ENCODE assay signal across 8 mouse cellular contexts in the genomic region with DNA sequence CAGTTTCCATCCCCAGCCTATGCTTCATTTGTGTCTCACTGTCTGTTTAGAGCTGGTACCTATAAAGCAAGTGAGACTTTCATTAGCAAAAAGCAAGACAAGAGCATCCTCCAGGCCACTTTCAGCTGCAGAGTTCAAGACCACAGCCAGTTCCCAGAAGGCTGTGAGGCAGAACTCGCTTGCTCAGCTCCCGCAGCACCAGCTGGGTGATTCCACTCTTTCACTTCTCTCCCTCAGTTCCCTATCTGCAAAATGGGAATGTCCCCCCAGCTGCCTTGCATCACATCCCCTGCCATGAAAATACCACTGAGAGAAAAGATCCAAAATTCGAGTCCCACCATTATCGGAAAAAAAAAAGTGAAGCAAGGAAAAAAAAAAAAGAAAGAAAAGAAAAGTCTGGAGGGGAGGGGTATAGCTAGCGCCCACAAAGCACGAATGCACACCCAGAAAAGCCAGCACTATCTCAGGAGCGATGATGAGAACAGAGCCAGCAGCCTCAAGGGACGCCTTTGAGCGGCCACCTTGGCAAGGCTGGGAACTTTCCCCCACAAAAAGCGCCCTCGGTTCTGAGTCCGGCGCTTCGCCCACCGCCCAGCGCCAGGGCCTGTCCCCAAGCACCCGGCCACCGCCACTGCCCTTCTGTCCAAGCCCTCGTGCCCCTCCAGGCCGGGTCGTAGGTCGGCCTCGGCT. TPM values are rescaled to one million over a fixed set of nuclear protein-coding genes. Genes with fewer than 3 reads are reported as not detected.
A peak's percentile ranks its signal among the peaks of the same experiment; 100 is the strongest.
DNase-seq lines count a peak whose midpoint lies in the region; ATAC-seq and TF ChIP-seq lines count a peak whose summit lies in the region.

No protein-coding gene starts in this region.

- no peak for TF ChIP-seq CTCF in layer of hippocampus, adult 2 months (conservative IDR thresholded peaks at IDR 0.05)
- no peak for TF ChIP-seq CTCF in ES-Bruce4 (IDR thresholded peaks at IDR 0.05; ENCODE audit: low read depth, low read length)
- no peak for TF ChIP-seq CTCF in liver, postnatal 0 days (IDR thresholded peaks at IDR 0.05; ENCODE audit: low read depth)
- TF ChIP-seq CTCF in stomach, postnatal 0 days (IDR thresholded peaks at IDR 0.05; ENCODE audit: low read depth): no peak

- no peaks in the 10 kb centered on the region for H3K4me1 ChIP-seq in ES-Bruce4 (ENCODE audit: control insufficient read depth, insufficient read depth, low read length)
- peaks cover 35% of the 10 kb centered on the region for H3K4me1 ChIP-seq in embryonic facial prominence, embryonic 10.5 days
- peaks cover 9% of the 10 kb centered on the region; the same call in 1 of the 2 replicates for H3K4me1 ChIP-seq in hindbrain, embryonic 12.5 days
- peaks cover 49% of the 10 kb centered on the region for H3K4me1 ChIP-seq in liver, postnatal 0 days (ENCODE audit: insufficient read depth)
- H3K4me1 ChIP-seq in stomach, postnatal 0 days (replicated peaks; ENCODE audit: control insufficient read depth, insufficient read depth): no peaks in the 10 kb centered on the region

- peaks cover 4% of the 10 kb centered on the region for H3K27me3 ChIP-seq in ES-Bruce4 (ENCODE audit: control insufficient read depth, insufficient read depth, low read length, poor library complexity, severe bottlenecking)
- H3K27me3 ChIP-seq in embryonic facial prominence, embryonic 10.5 days (replicated peaks; ENCODE audit: low read depth, poor library complexity, severe bottlenecking): peaks cover 21% of the 10 kb centered on the region; the same call in 1 of the 2 replicates
- 0 out of 2 replicates have a peak, but pooled peaks cover 2% of the 10 kb centered on the region for H3K27me3 ChIP-seq in hindbrain, embryonic 12.5 days
- no peaks in the 10 kb centered on the region for H3K27me3 ChIP-seq in liver, postnatal 0 days (ENCODE audit: insufficient read depth, low read length)
- no peaks in the 10 kb centered on the region for H3K27me3 ChIP-seq in stomach, postnatal 0 days (ENCODE audit: control insufficient read depth, insufficient read depth, low read length)

- peak overlapping the region; percentile 89 for H3K9ac ChIP-seq in ES-Bruce4 (ENCODE audit: low read depth, poor library complexity, severe bottlenecking)
- H3K9ac ChIP-seq in hindbrain, embryonic 12.5 days: peak overlapping the region; percentile 89
- peak overlapping the region; percentile 96 for H3K9ac ChIP-seq in liver, postnatal 0 days (replicated peaks)
- H3K9ac ChIP-seq in stomach, postnatal 0 days (ENCODE audit: low read length): peak overlapping the region; percentile 81

- WGBS in embryonic facial prominence, embryonic 10.5 days: 2% methylated on average over 23 of the region's 23 CpGs
- 2% methylated on average over 23 of the region's 23 CpGs for WGBS in hindbrain, embryonic 12.5 days
- 1% methylated on average over 20 of the region's 23 CpGs for WGBS in liver, postnatal 0 days (ENCODE audit: insufficient replicate concordance)
- WGBS in stomach, postnatal 0 days: 4% methylated on average over 23 of the region's 23 CpGs

- DNase-seq in layer of hippocampus, adult 2 months (ENCODE audit: low spot score in 2 of 2): peak in 1 of 2 experiments; percentile 32
- DNase-seq in layer of hippocampus, adult 9-10 months (ENCODE audit: low spot score): no peak
- no peak for DNase-seq in embryonic facial prominence, embryonic 10.5 days (ENCODE audit: low spot score)
- DNase-seq in liver, postnatal 0 days: peak; percentile 35
- no peak for DNase-seq in stomach, postnatal 0 days (ENCODE audit: low spot score)
- no peak for DNase-seq in left cerebral cortex, adult 11 months (ENCODE audit: low spot score)

- H3K9me3 ChIP-seq in ES-Bruce4 (replicated peaks; ENCODE audit: control insufficient read depth, insufficient read depth, low read length, poor library complexity, severe bottlenecking): no peaks in the 10 kb centered on the region
- H3K9me3 ChIP-seq in embryonic facial prominence, embryonic 10.5 days: no peaks in the 10 kb centered on the region
- no peaks in the 10 kb centered on the region for H3K9me3 ChIP-seq in hindbrain, embryonic 12.5 days (replicated peaks)
- no peaks in the 10 kb centered on the region for H3K9me3 ChIP-seq in liver, postnatal 0 days (ENCODE audit: low read length)
- H3K9me3 ChIP-seq in stomach, postnatal 0 days (ENCODE audit: control insufficient read depth, low read length): no peaks in the 10 kb centered on the region

- no peak; the same call in 1 of the 2 replicates for ATAC-seq in hindbrain, embryonic 12.5 days (ENCODE audit: low FRiP score)
- ATAC-seq in liver, postnatal 0 days: peak; percentile 1; the same call in 1 of the 2 replicates
- ATAC-seq in stomach, postnatal 0 days (ENCODE audit: low FRiP score, low TSS enrichment): no peak

- no peak for TF ChIP-seq EP300 in ES-Bruce4 (IDR thresholded peaks at IDR 0.05; ENCODE audit: insufficient read depth, low read depth, low read length)
- no peak for TF ChIP-seq EP300 in liver, postnatal 0 days (IDR thresholded peaks at IDR 0.05; ENCODE audit: low read depth)
- TF ChIP-seq EP300 in stomach, postnatal 0 days (optimal IDR thresholded peaks at IDR 0.05): no peak

- H3K4me2 ChIP-seq in hindbrain, embryonic 12.5 days (replicated peaks): peak overlapping the region; percentile 95
- peak overlapping the region; percentile 100 for H3K4me2 ChIP-seq in liver, postnatal 0 days (ENCODE audit: low read depth, low read length)
- peak overlapping the region; percentile 99 for H3K4me2 ChIP-seq in stomach, postnatal 0 days (replicated peaks; ENCODE audit: low read depth)

- TF ChIP-seq POLR2A in ES-Bruce4 (IDR thresholded peaks at IDR 0.05; ENCODE audit: insufficient read depth, low read length): no peak

- peak overlapping the region; percentile 97 for H3K27ac ChIP-seq in layer of hippocampus, adult 2 months
- no peak overlapping the region for H3K27ac ChIP-seq in ES-Bruce4 (ENCODE audit: insufficient read depth, low read length)
- H3K27ac ChIP-seq in embryonic facial prominence, embryonic 10.5 days (replicated peaks): peak overlapping the region; percentile 94
- H3K27ac ChIP-seq in hindbrain, embryonic 12.5 days: peak overlapping the region; percentile 93
- H3K27ac ChIP-seq in liver, postnatal 0 days (ENCODE audit: low read depth): peak overlapping the region; percentile 89
- peak overlapping the region; percentile 91 for H3K27ac ChIP-seq in stomach, postnatal 0 days (replicated peaks)

- no peaks in the 10 kb centered on the region for H3K36me3 ChIP-seq in ES-Bruce4 (ENCODE audit: control insufficient read depth, insufficient read depth, low read length, poor library complexity, severe bottlenecking)
- H3K36me3 ChIP-seq in embryonic facial prominence, embryonic 10.5 days (replicated peaks): no peaks in the 10 kb centered on the region
- H3K36me3 ChIP-seq in hindbrain, embryonic 12.5 days: no peaks in the 10 kb centered on the region
- H3K36me3 ChIP-seq in liver, postnatal 0 days (replicated peaks; ENCODE audit: insufficient read depth, low read length): no peaks in the 10 kb centered on the region
- H3K36me3 ChIP-seq in stomach, postnatal 0 days (ENCODE audit: control insufficient read depth, insufficient read depth, low read length): no peaks in the 10 kb centered on the region

- H3K4me3 ChIP-seq in layer of hippocampus, adult 2 months: peak overlapping the region; percentile 87
- peak overlapping the region; percentile 77 for H3K4me3 ChIP-seq in ES-Bruce4 (ENCODE audit: low read depth, low read length)
- peak overlapping the region; percentile 88 for H3K4me3 ChIP-seq in embryonic facial prominence, embryonic 10.5 days
- H3K4me3 ChIP-seq in hindbrain, embryonic 12.5 days: peak overlapping the region; percentile 88
- H3K4me3 ChIP-seq in liver, postnatal 0 days (ENCODE audit: low read depth, low read length): peak overlapping the region; percentile 92
- H3K4me3 ChIP-seq in stomach, postnatal 0 days (ENCODE audit: low read depth, low read length): peak overlapping the region; percentile 84

RNA-seq across cellular contexts. Expression of gene Ptprj, which starts 1.3 kb away (rescaled TPM):
- total RNA-seq in layer of hippocampus, adult 2 months (2021): 100 to 1,000 TPM; 128 to 130 TPM
- polyA plus RNA-seq in ES-Bruce4 (2011; ENCODE audit: insufficient read depth, insufficient read length, low read depth, missing spikeins): 5.5 and 5.9 TPM in 2 replicates
- 2.4 and 2.7 TPM in 2 replicates for polyA plus RNA-seq in embryonic facial prominence, embryonic 10.5 days (2016; fragmentation: Nextera tagmentation; extraction: Ambion mirVana)
- polyA plus RNA-seq in hindbrain, embryonic 12.5 days (2016; fragmentation: Nextera tagmentation; extraction: Ambion mirVana): 3.5 TPM in 2 replicates
- 2.7 and 2.8 TPM in 2 replicates for polyA plus RNA-seq in liver, postnatal 0 days (2015; fragmentation: Nextera tagmentation; extraction: Ambion mirVana)
- 2.1 and 2.2 TPM in 2 replicates for polyA plus RNA-seq in stomach, postnatal 0 days (2015; fragmentation: Nextera tagmentation; extraction: Ambion mirVana)
